Mouse (Mus musculus) stomach, embryonic 16.5 days (tissue): ENCODE data around the gene Atxn2. TPM values are rescaled to one million over a fixed set of nuclear protein-coding genes. Genes with fewer than 3 reads are reported as not detected.

Experiments
- ATAC-seq: fragments of 200-750 bp; cut with Nextera tagmentation; 2 replicates; pipeline ENCODE4 v1.8.0; 2017; ENCODE audit warnings: moderate number of reproducible peaks, moderate TSS enrichment; ENCODE audit not compliant: insufficient read depth, low FRiP score
- H3K27ac ChIP-seq: fragments of 300-500 bp; sonication (generic); 2 replicates; pipeline ENCODE4 v1.5.1; 2014; ENCODE audit warnings: low read length
- H3K27me3 ChIP-seq: fragments of 300-500 bp; sonication (generic); 2 replicates; pipeline ENCODE4 v1.6.1; 2014; ENCODE audit warnings: low read length, control low read depth, mixed read lengths; ENCODE audit not compliant: control insufficient read depth, insufficient read depth
- H3K36me3 ChIP-seq: fragments of 300-500 bp; sonication (generic); 2 replicates; pipeline ENCODE4 v1.6.1; 2014; ENCODE audit warnings: low read length; ENCODE audit not compliant: control insufficient read depth, insufficient read depth
- H3K4me1 ChIP-seq: fragments of 300-500 bp; sonication (generic); 2 replicates; pipeline ENCODE4 v1.6.1; 2014; ENCODE audit warnings: low read length, control low read depth, mixed read lengths; ENCODE audit not compliant: control insufficient read depth, insufficient read depth
- H3K4me2 ChIP-seq: fragments of 300-500 bp; sonication (generic); 2 replicates; pipeline ENCODE4 v1.6.1; 2014; ENCODE audit warnings: low read depth, low read length, mixed read lengths
- H3K4me3 ChIP-seq: fragments of 300-500 bp; sonication (generic); replicated peaks from 2 replicates; pipeline ENCODE4 v1.5.1; 2014; ENCODE audit warnings: mild to moderate bottlenecking, low read length
- H3K9ac ChIP-seq: fragments of 300-500 bp; sonication (generic); 2 replicates; pipeline ENCODE4 v1.6.1; 2014; ENCODE audit warnings: low read length
- H3K9me3 ChIP-seq: fragments of 300-500 bp; sonication (generic); replicated peaks from 2 replicates; pipeline ENCODE4 v1.6.1; 2016; ENCODE audit warnings: low read length, control low read depth; ENCODE audit not compliant: control insufficient read depth
- WGBS: fragments of 180-500 bp; shearing (Covaris S2); extraction: QIAGEN DNeasy Blood & Tissue Kit; methylation state at CpG from one replicate; pipeline ENCODE4 v1.1.7; 2014; 5-methylcytosine and 5-hydroxymethylcytosine counted together
- polyA plus RNA-seq: library from polyadenylated mRNA; unstranded; fragments of >200 nt; fragmentation: Nextera tagmentation; extraction: Ambion mirVana; gene quantifications from 2 replicates; pipeline ENCODE4 v1.2.1, GENCODE M21; 2015

Gene Atxn2
- polyA plus RNA-seq, 1 experiment from 2014 or later, result 36.6 TPM

- ATAC-seq, result no peak
- H3K9me3 ChIP-seq, result no peaks in the 10 kb centered on the region
- no peaks in the 10 kb centered on the region for H3K27me3 ChIP-seq
- no peaks in the 10 kb centered on the region for H3K36me3 ChIP-seq
- no peak overlapping the region for H3K4me3 ChIP-seq
- peaks cover 12% of the 10 kb centered on the region; the same call in 1 of the 2 replicates for H3K4me1 ChIP-seq
- H3K4me2 ChIP-seq, result no peak overlapping the region
- WGBS, result 48% methylated on average over 8 of the region's 8 CpGs
- H3K27ac ChIP-seq, result no peak overlapping the region
- H3K9ac ChIP-seq, result no peak overlapping the region
Measured at GRCm38 (mm10) chr5:121701111-121701769, 9.9 kb upstream of the Atxn2 start.

- Histone ChIP-seq H3K4me3 (no peak overlapping the region), H3K4me1 (peaks cover 12% of the 10 kb centered on the region; the same call in 1 of the 2 replicates), H3K4me2 (no peak overlapping the region), H3K9ac (no peak overlapping the region), H3K9me3 (no peaks in the 10 kb centered on the region), H3K27ac (no peak overlapping the region), H3K36me3 (no peaks in the 10 kb centered on the region), H3K27me3 (no peaks in the 10 kb centered on the region)
- 39% methylated on average over 1 of the region's 1 CpGs for WGBS
- ATAC-seq, result no peak
Measured at GRCm38 (mm10) chr5:121703341-121703740, 7.8 kb upstream of the Atxn2 start.

- Histone ChIP-seq H3K36me3 (no peaks in the 10 kb centered on the region), H3K27ac (no peak overlapping the region), H3K9me3 (no peaks in the 10 kb centered on the region), H3K4me2 (peak overlapping the region; percentile 53), H3K4me3 (0 out of 2 replicates have a peak overlapping the region, but pooled peaks have one; percentile 13), H3K27me3 (no peaks in the 10 kb centered on the region), H3K4me1 (peaks cover 12% of the 10 kb centered on the region; the same call in 1 of the 2 replicates), H3K9ac (no peak overlapping the region)
- WGBS, result 8% methylated on average over 20 of the region's 20 CpGs
- peak; percentile 50; the same call in 1 of the 2 replicates for ATAC-seq
Measured at GRCm38 (mm10) chr5:121704512-121705248, 6.5 kb upstream of the Atxn2 start.

GRCm38 (mm10) chr5:121710402-121710801, 735 bp upstream of the Atxn2 start:
- Histone ChIP-seq H3K36me3 (no peaks in the 10 kb centered on the region), H3K9ac (no peak overlapping the region), H3K4me2 (peak overlapping the region; percentile 76), H3K4me1 (peaks cover 16% of the 10 kb centered on the region), H3K27ac (no peak overlapping the region), H3K27me3 (no peaks in the 10 kb centered on the region), H3K9me3 (no peaks in the 10 kb centered on the region), H3K4me3 (peak overlapping the region; percentile 99)
- whole genome bisulfite sequencing, result 26% methylated on average over 2 of the region's 2 CpGs
- ATAC-seq, result no peak

GRCm38 (mm10) chr5:121710851-121711173, 325 bp upstream of the Atxn2 start:
- H3K36me3 ChIP-seq, result no peaks in the 10 kb centered on the region
- peaks cover 20% of the 10 kb centered on the region for H3K4me1 ChIP-seq
- H3K27ac ChIP-seq, result peak overlapping the region; percentile 95
- H3K9ac ChIP-seq, result peak overlapping the region; percentile 98
- H3K27me3 ChIP-seq, result no peaks in the 10 kb centered on the region
- ATAC-seq, result no peak
- peak overlapping the region; percentile 76 for H3K4me2 ChIP-seq
- peak overlapping the region; percentile 99 for H3K4me3 ChIP-seq
- under 1% methylated on average over 12 of the region's 12 CpGs for WGBS
- H3K9me3 ChIP-seq, result no peaks in the 10 kb centered on the region

GRCm38 (mm10) chr5:121711928-121712231, 743 bp downstream of the Atxn2 start:
- ATAC-seq, result peak; percentile 22
- Histone ChIP-seq H3K4me3 (peak overlapping the region; percentile 99), H3K9me3 (no peaks in the 10 kb centered on the region), H3K4me2 (peak overlapping the region; percentile 73), H3K4me1 (peaks cover 24% of the 10 kb centered on the region), H3K9ac (peak overlapping the region; percentile 98), H3K27me3 (no peaks in the 10 kb centered on the region), H3K27ac (peak overlapping the region; percentile 95), H3K36me3 (no peaks in the 10 kb centered on the region)
- WGBS, result under 1% methylated on average over 48 of the region's 57 CpGs

GRCm38 (mm10) chr5:121712232-121712933, 1.2 kb downstream of the Atxn2 start:
- Histone ChIP-seq H3K27ac (peak overlapping the region; percentile 95), H3K4me1 (peaks cover 24% of the 10 kb centered on the region), H3K36me3 (no peaks in the 10 kb centered on the region), H3K27me3 (no peaks in the 10 kb centered on the region), H3K9me3 (no peaks in the 10 kb centered on the region), H3K4me3 (peak overlapping the region; percentile 99), H3K4me2 (peak overlapping the region; percentile 73), H3K9ac (peak overlapping the region; percentile 98)
- peak; percentile 43 for ATAC-seq
- under 1% methylated on average over 56 of the region's 66 CpGs for WGBS

GRCm38 (mm10) chr5:121712934-121713538, 1.9 kb downstream of the Atxn2 start:
- under 1% methylated on average over 32 of the region's 32 CpGs for WGBS
- Histone ChIP-seq H3K27ac (peak overlapping the region; percentile 95), H3K4me1 (peaks cover 24% of the 10 kb centered on the region), H3K9me3 (no peaks in the 10 kb centered on the region), H3K9ac (peak overlapping the region; percentile 98), H3K36me3 (no peaks in the 10 kb centered on the region), H3K4me2 (peak overlapping the region; percentile 73), H3K4me3 (peak overlapping the region; percentile 99), H3K27me3 (no peaks in the 10 kb centered on the region)
- peak; percentile 46 for ATAC-seq
